Mouse (Mus musculus): ENCODE data around the gene Cacna1c. TPM values are rescaled to one million over a fixed set of nuclear protein-coding genes. Genes with fewer than 3 reads are reported as not detected.
A peak's percentile ranks its signal among the peaks of the same experiment; 100 is the strongest.

The Cacna1c gene
- polyA plus RNA-seq, 1 experiment from 2014 or later: 44.0 TPM

GRCm38 (mm10) chr6:118922328-118923211 lies 273.6 kb downstream of the Cacna1c start:
- H3K36me3 ChIP-seq (ENCODE audit: control insufficient read depth, insufficient read depth, low read length): no peaks in the 10 kb centered on the region
- H3K9ac ChIP-seq (ENCODE audit: low read depth, low read length): no peak overlapping the region
- H3K4me3 ChIP-seq (ENCODE audit: low read depth, low read length): no peak overlapping the region
- H3K4me2 ChIP-seq: peak overlapping the region; percentile 4; the same call in 1 of the 2 replicates
- H3K9me3 ChIP-seq (replicated peaks; ENCODE audit: control insufficient read depth, low read length): no peaks in the 10 kb centered on the region
- peak; percentile 23; the same call in 1 of the 2 replicates for ATAC-seq (replicated peaks; ENCODE audit: insufficient number of reproducible peaks, low FRiP score, low TSS enrichment)
- peaks cover 19% of the 10 kb centered on the region for H3K4me1 ChIP-seq (ENCODE audit: control insufficient read depth, insufficient read depth, low read length)
- no peaks in the 10 kb centered on the region for H3K27me3 ChIP-seq (ENCODE audit: control insufficient read depth, insufficient read depth, low read length)
- WGBS (ENCODE audit: insufficient replicate concordance): 20% methylated on average over 13 of the region's 13 CpGs
- no peak overlapping the region for H3K27ac ChIP-seq (ENCODE audit: low read depth, low read length)

GRCm38 (mm10) chr6:118908176-118908575 lies 288.0 kb downstream of the Cacna1c start:
- no peak overlapping the region for H3K4me2 ChIP-seq
- no peaks in the 10 kb centered on the region for H3K27me3 ChIP-seq (ENCODE audit: control insufficient read depth, insufficient read depth, low read length)
- no peak for ATAC-seq (replicated peaks; ENCODE audit: insufficient number of reproducible peaks, low FRiP score, low TSS enrichment)
- H3K9me3 ChIP-seq (replicated peaks; ENCODE audit: control insufficient read depth, low read length): no peaks in the 10 kb centered on the region
- no peak overlapping the region for H3K9ac ChIP-seq (ENCODE audit: low read depth, low read length)
- peaks cover 21% of the 10 kb centered on the region for H3K4me1 ChIP-seq (ENCODE audit: control insufficient read depth, insufficient read depth, low read length)
- H3K4me3 ChIP-seq (ENCODE audit: low read depth, low read length): no peak overlapping the region
- 48% methylated on average over 4 of the region's 4 CpGs for WGBS (ENCODE audit: insufficient replicate concordance)
- H3K27ac ChIP-seq (ENCODE audit: low read depth, low read length): no peak overlapping the region
- no peaks in the 10 kb centered on the region for H3K36me3 ChIP-seq (ENCODE audit: control insufficient read depth, insufficient read depth, low read length)

GRCm38 (mm10) chr6:118907704-118908103 lies 288.5 kb downstream of the Cacna1c start:
- no peak overlapping the region for H3K4me2 ChIP-seq
- no peak for ATAC-seq (replicated peaks; ENCODE audit: insufficient number of reproducible peaks, low FRiP score, low TSS enrichment)
- H3K27ac ChIP-seq (ENCODE audit: low read depth, low read length): no peak overlapping the region
- no peaks in the 10 kb centered on the region for H3K9me3 ChIP-seq (replicated peaks; ENCODE audit: control insufficient read depth, low read length)
- no peaks in the 10 kb centered on the region for H3K36me3 ChIP-seq (ENCODE audit: control insufficient read depth, insufficient read depth, low read length)
- H3K9ac ChIP-seq (ENCODE audit: low read depth, low read length): no peak overlapping the region
- no peaks in the 10 kb centered on the region for H3K27me3 ChIP-seq (ENCODE audit: control insufficient read depth, insufficient read depth, low read length)
- peaks cover 18% of the 10 kb centered on the region for H3K4me1 ChIP-seq (ENCODE audit: control insufficient read depth, insufficient read depth, low read length)
- 60% methylated on average over 1 of the region's 1 CpGs for WGBS (ENCODE audit: insufficient replicate concordance)
- no peak overlapping the region for H3K4me3 ChIP-seq (ENCODE audit: low read depth, low read length)

- no peaks in the 10 kb centered on the region for H3K36me3 ChIP-seq (ENCODE audit: control insufficient read depth, insufficient read depth, low read length)
- H3K4me1 ChIP-seq (ENCODE audit: control insufficient read depth, insufficient read depth, low read length): peaks cover 13% of the 10 kb centered on the region
- no peak overlapping the region for H3K4me2 ChIP-seq
- H3K9me3 ChIP-seq (replicated peaks; ENCODE audit: control insufficient read depth, low read length): no peaks in the 10 kb centered on the region
- H3K27me3 ChIP-seq (ENCODE audit: control insufficient read depth, insufficient read depth, low read length): no peaks in the 10 kb centered on the region
- no peak overlapping the region for H3K4me3 ChIP-seq (ENCODE audit: low read depth, low read length)
- no peak overlapping the region for H3K9ac ChIP-seq (ENCODE audit: low read depth, low read length)
- ATAC-seq (replicated peaks; ENCODE audit: insufficient number of reproducible peaks, low FRiP score, low TSS enrichment): no peak
- H3K27ac ChIP-seq (ENCODE audit: low read depth, low read length): peak overlapping the region; percentile 12; the same call in 1 of the 2 replicates
- 62% methylated on average over 5 of the region's 5 CpGs for WGBS (ENCODE audit: insufficient replicate concordance)
Observed at GRCm38 (mm10) chr6:118906878-118907277, 289.3 kb downstream of the Cacna1c start.

- no peak overlapping the region for H3K4me3 ChIP-seq (ENCODE audit: low read depth, low read length)
- ATAC-seq (replicated peaks; ENCODE audit: insufficient number of reproducible peaks, low FRiP score, low TSS enrichment): no peak
- 81% methylated on average over 8 of the region's 8 CpGs for WGBS (ENCODE audit: insufficient replicate concordance)
- H3K9ac ChIP-seq (ENCODE audit: low read depth, low read length): no peak overlapping the region
- H3K9me3 ChIP-seq (replicated peaks; ENCODE audit: control insufficient read depth, low read length): no peaks in the 10 kb centered on the region
- no peaks in the 10 kb centered on the region for H3K27me3 ChIP-seq (ENCODE audit: control insufficient read depth, insufficient read depth, low read length)
- H3K4me1 ChIP-seq (ENCODE audit: control insufficient read depth, insufficient read depth, low read length): peaks cover 28% of the 10 kb centered on the region
- H3K36me3 ChIP-seq (ENCODE audit: control insufficient read depth, insufficient read depth, low read length): no peaks in the 10 kb centered on the region
- H3K27ac ChIP-seq (ENCODE audit: low read depth, low read length): no peak overlapping the region
- no peak overlapping the region for H3K4me2 ChIP-seq
Observed at GRCm38 (mm10) chr6:118899688-118900087, 296.5 kb downstream of the Cacna1c start.

- H3K36me3 ChIP-seq (ENCODE audit: control insufficient read depth, insufficient read depth, low read length): no peaks in the 10 kb centered on the region
- no peak overlapping the region for H3K4me2 ChIP-seq
- ATAC-seq (replicated peaks; ENCODE audit: insufficient number of reproducible peaks, low FRiP score, low TSS enrichment): no peak
- no peaks in the 10 kb centered on the region for H3K9me3 ChIP-seq (replicated peaks; ENCODE audit: control insufficient read depth, low read length)
- WGBS (ENCODE audit: insufficient replicate concordance): 41% methylated on average over 5 of the region's 5 CpGs
- H3K9ac ChIP-seq (ENCODE audit: low read depth, low read length): peak overlapping the region; percentile 22; the same call in 1 of the 2 replicates
- no peaks in the 10 kb centered on the region for H3K27me3 ChIP-seq (ENCODE audit: control insufficient read depth, insufficient read depth, low read length)
- peaks cover 36% of the 10 kb centered on the region for H3K4me1 ChIP-seq (ENCODE audit: control insufficient read depth, insufficient read depth, low read length)
- no peak overlapping the region for H3K4me3 ChIP-seq (ENCODE audit: low read depth, low read length)
- no peak overlapping the region for H3K27ac ChIP-seq (ENCODE audit: low read depth, low read length)
Observed at GRCm38 (mm10) chr6:118897101-118897500, 299.1 kb downstream of the Cacna1c start.

GRCm38 (mm10) chr6:118894043-118894442 lies 302.2 kb downstream of the Cacna1c start:
- H3K9me3 ChIP-seq (replicated peaks; ENCODE audit: control insufficient read depth, low read length): no peaks in the 10 kb centered on the region
- no peak for ATAC-seq (replicated peaks; ENCODE audit: insufficient number of reproducible peaks, low FRiP score, low TSS enrichment)
- H3K4me1 ChIP-seq (ENCODE audit: control insufficient read depth, insufficient read depth, low read length): peaks cover 33% of the 10 kb centered on the region
- H3K9ac ChIP-seq (ENCODE audit: low read depth, low read length): no peak overlapping the region
- 89% methylated on average over 6 of the region's 6 CpGs for WGBS (ENCODE audit: insufficient replicate concordance)
- no peak overlapping the region for H3K4me2 ChIP-seq
- no peaks in the 10 kb centered on the region for H3K27me3 ChIP-seq (ENCODE audit: control insufficient read depth, insufficient read depth, low read length)
- no peak overlapping the region for H3K27ac ChIP-seq (ENCODE audit: low read depth, low read length)
- no peak overlapping the region for H3K4me3 ChIP-seq (ENCODE audit: low read depth, low read length)
- H3K36me3 ChIP-seq (ENCODE audit: control insufficient read depth, insufficient read depth, low read length): no peaks in the 10 kb centered on the region

- H3K36me3 ChIP-seq (ENCODE audit: control insufficient read depth, insufficient read depth, low read length): no peaks in the 10 kb centered on the region
- H3K27me3 ChIP-seq (ENCODE audit: control insufficient read depth, insufficient read depth, low read length): no peaks in the 10 kb centered on the region
- no peak overlapping the region for H3K4me3 ChIP-seq (ENCODE audit: low read depth, low read length)
- ATAC-seq (replicated peaks; ENCODE audit: insufficient number of reproducible peaks, low FRiP score, low TSS enrichment): no peak
- H3K9ac ChIP-seq (ENCODE audit: low read depth, low read length): no peak overlapping the region
- H3K4me1 ChIP-seq (ENCODE audit: control insufficient read depth, insufficient read depth, low read length): peaks cover 42% of the 10 kb centered on the region
- no peaks in the 10 kb centered on the region for H3K9me3 ChIP-seq (replicated peaks; ENCODE audit: control insufficient read depth, low read length)
- no peak overlapping the region for H3K27ac ChIP-seq (ENCODE audit: low read depth, low read length)
- WGBS (ENCODE audit: insufficient replicate concordance): 84% methylated on average over 4 of the region's 4 CpGs
- H3K4me2 ChIP-seq: no peak overlapping the region
Observed at GRCm38 (mm10) chr6:118889441-118889840, 306.8 kb downstream of the Cacna1c start.

- Histone ChIP-seq H3K4me3 (ENCODE audit: low read depth, low read length) (no peak overlapping the region), H3K4me1 (ENCODE audit: control insufficient read depth, insufficient read depth, low read length) (peaks cover 39% of the 10 kb centered on the region), H3K9ac (ENCODE audit: low read depth, low read length) (no peak overlapping the region), H3K27ac (ENCODE audit: low read depth, low read length) (no peak overlapping the region), H3K9me3 (replicated peaks; ENCODE audit: control insufficient read depth, low read length) (no peaks in the 10 kb centered on the region), H3K36me3 (ENCODE audit: control insufficient read depth, insufficient read depth, low read length) (no peaks in the 10 kb centered on the region), H3K4me2 (no peak overlapping the region), H3K27me3 (ENCODE audit: control insufficient read depth, insufficient read depth, low read length) (no peaks in the 10 kb centered on the region)
- WGBS (ENCODE audit: insufficient replicate concordance): 65% methylated on average over 8 of the region's 8 CpGs
- ATAC-seq (replicated peaks; ENCODE audit: insufficient number of reproducible peaks, low FRiP score, low TSS enrichment): no peak
Observed at GRCm38 (mm10) chr6:118887032-118887431, 309.2 kb downstream of the Cacna1c start.

Data from heart, embryonic 11.5 days (tissue).